Mouse (Mus musculus) liver, embryonic 12.5 days (tissue): ENCODE measurements around the gene Pla2g12a. TPM values are rescaled to one million over a fixed set of nuclear protein-coding genes. Genes with fewer than 3 reads are reported as not detected.

ENCODE experiments used
- ATAC-seq: fragments of 200-750 bp; cut with Nextera tagmentation; 2 replicates; pipeline ENCODE4 v1.8.0; 2017; ENCODE audit warnings: moderate number of reproducible peaks, mild to moderate bottlenecking, moderate library complexity
- H3K27ac ChIP-seq: fragments of 300-500 bp; sonication (generic); 2 replicates; pipeline ENCODE4 v1.5.1; 2016; ENCODE audit warnings: mild to moderate bottlenecking
- H3K27me3 ChIP-seq: fragments of 300-500 bp; sonication (generic); replicated peaks from 2 replicates; pipeline ENCODE4 v1.6.1; 2016; ENCODE audit warnings: mild to moderate bottlenecking, moderate library complexity
- H3K36me3 ChIP-seq: fragments of 300-500 bp; sonication (generic); 2 replicates; pipeline ENCODE4 v1.6.1; 2016; ENCODE audit warnings: mild to moderate bottlenecking, moderate library complexity
- H3K4me1 ChIP-seq: fragments of 300-500 bp; sonication (generic); 2 replicates; pipeline ENCODE4 v1.6.1; 2016
- H3K4me2 ChIP-seq: fragments of 300-500 bp; sonication (generic); 2 replicates; pipeline ENCODE4 v1.6.1; 2016; ENCODE audit warnings: mild to moderate bottlenecking, moderate library complexity
- H3K4me3 ChIP-seq: fragments of 300-500 bp; sonication (generic); 2 replicates; pipeline ENCODE4 v1.5.1; 2016; ENCODE audit warnings: mild to moderate bottlenecking, moderate library complexity
- H3K9ac ChIP-seq: fragments of 300-500 bp; sonication (generic); 2 replicates; pipeline ENCODE4 v1.6.1; 2016; ENCODE audit warnings: mild to moderate bottlenecking, moderate library complexity
- H3K9me3 ChIP-seq: fragments of 300-500 bp; sonication (generic); replicated peaks from 2 replicates; pipeline ENCODE4 v1.6.1; 2016; ENCODE audit warnings: mild to moderate bottlenecking, moderate library complexity
- WGBS: fragments of 180-500 bp; shearing (Covaris S2); methylation state at CpG from one replicate; pipeline ENCODE4 v1.1.7; 2016; ENCODE audit not compliant: insufficient replicate concordance; 5-methylcytosine and 5-hydroxymethylcytosine counted together
- polyA plus RNA-seq: library from polyadenylated mRNA; unstranded; fragments of >200 nt; fragmentation: Nextera tagmentation; extraction: Ambion mirVana; gene quantifications from 2 replicates; pipeline ENCODE4 v1.2.1, GENCODE M21; 2016

The Pla2g12a gene
- polyA plus RNA-seq, 1 experiment from 2014 or later: 107 TPM

GRCm38 (mm10) chr3:129877327-129877726 is 1.1 kb upstream of the Pla2g12a start:
- H3K27ac ChIP-seq: no peak overlapping the region
- no peak for ATAC-seq

GRCm38 (mm10) chr3:129879131-129879757 is 838 bp downstream of the Pla2g12a start:
- Histone ChIP-seq H3K4me1 (peaks cover 64% of the 10 kb centered on the region), H3K27me3 (peaks cover 5% of the 10 kb centered on the region), H3K9me3 (no peaks in the 10 kb centered on the region), H3K4me3 (peak overlapping the region; percentile 88), H3K36me3 (0 out of 2 replicates have a peak, but pooled peaks cover 3% of the 10 kb centered on the region), H3K9ac (peak overlapping the region; percentile 89), H3K27ac (peak overlapping the region; percentile 84), H3K4me2 (peak overlapping the region; percentile 97)
- 1% methylated on average over 20 of the region's 25 CpGs for WGBS
- peak; percentile 36 for ATAC-seq

More at GRCm38 (mm10) chr3:129877327-129877726, 1.1 kb upstream of the Pla2g12a start:
- Histone ChIP-seq H3K36me3 (0 out of 2 replicates have a peak, but pooled peaks cover 3% of the 10 kb centered on the region), H3K27me3 (peaks cover 5% of the 10 kb centered on the region), H3K4me1 (peaks cover 45% of the 10 kb centered on the region), H3K4me2 (no peak overlapping the region), H3K9me3 (no peaks in the 10 kb centered on the region), H3K4me3 (no peak overlapping the region), H3K9ac (no peak overlapping the region)
- 86% methylated on average over 10 of the region's 10 CpGs for WGBS

- H3K9ac ChIP-seq: peak overlapping the region; percentile 89
- no peak for ATAC-seq
- H3K4me1 ChIP-seq: peaks cover 71% of the 10 kb centered on the region
- peak overlapping the region; percentile 31 for H3K27ac ChIP-seq
- WGBS: 68% methylated on average over 2 of the region's 2 CpGs
- H3K36me3 ChIP-seq: no peaks in the 10 kb centered on the region
- peak overlapping the region; percentile 88 for H3K4me3 ChIP-seq
- peak overlapping the region; percentile 97 for H3K4me2 ChIP-seq
- no peaks in the 10 kb centered on the region for H3K9me3 ChIP-seq
- peaks cover 5% of the 10 kb centered on the region for H3K27me3 ChIP-seq
These were observed 1.5 kb downstream of the Pla2g12a start for GRCm38 (mm10) chr3:129879913-129880312.

- ATAC-seq: peak; percentile 76
- 18% methylated on average over 8 of the region's 8 CpGs for WGBS
- Histone ChIP-seq H3K4me1 (peaks cover 82% of the 10 kb centered on the region), H3K4me3 (peak overlapping the region; percentile 53), H3K4me2 (peak overlapping the region; percentile 97), H3K9ac (peak overlapping the region; percentile 68), H3K9me3 (no peaks in the 10 kb centered on the region), H3K27ac (peak overlapping the region; percentile 86), H3K27me3 (no peaks in the 10 kb centered on the region), H3K36me3 (no peaks in the 10 kb centered on the region)
These were observed 2.7 kb downstream of the Pla2g12a start for GRCm38 (mm10) chr3:129880925-129881593.

- peaks cover 16% of the 10 kb centered on the region for H3K36me3 ChIP-seq
- H3K4me2 ChIP-seq: peak overlapping the region; percentile 53
- H3K9me3 ChIP-seq: no peaks in the 10 kb centered on the region
- 34% methylated on average over 9 of the region's 9 CpGs for WGBS
- H3K27ac ChIP-seq: peak overlapping the region; percentile 79
- ATAC-seq: peak; percentile 62
- no peak overlapping the region for H3K9ac ChIP-seq
- H3K4me1 ChIP-seq: peaks cover 78% of the 10 kb centered on the region
- no peak overlapping the region; the same call in 1 of the 2 replicates for H3K4me3 ChIP-seq
- no peaks in the 10 kb centered on the region for H3K27me3 ChIP-seq
These were observed 7.2 kb downstream of the Pla2g12a start for GRCm38 (mm10) chr3:129885577-129885976.

GRCm38 (mm10) chr3:129886430-129886829 is 8.0 kb downstream of the Pla2g12a start:
- Histone ChIP-seq H3K27ac (peak overlapping the region; percentile 65), H3K36me3 (peaks cover 25% of the 10 kb centered on the region), H3K9ac (no peak overlapping the region), H3K27me3 (no peaks in the 10 kb centered on the region), H3K4me2 (peak overlapping the region; percentile 53), H3K4me1 (peaks cover 70% of the 10 kb centered on the region), H3K4me3 (no peak overlapping the region), H3K9me3 (no peaks in the 10 kb centered on the region)
- WGBS: 72% methylated on average over 5 of the region's 5 CpGs
- ATAC-seq: no peak

- Histone ChIP-seq H3K27ac (peak overlapping the region; percentile 1; the same call in 1 of the 2 replicates), H3K4me3 (no peak overlapping the region), H3K27me3 (no peaks in the 10 kb centered on the region), H3K4me1 (peaks cover 60% of the 10 kb centered on the region), H3K9me3 (no peaks in the 10 kb centered on the region), H3K4me2 (no peak overlapping the region), H3K36me3 (peaks cover 40% of the 10 kb centered on the region), H3K9ac (no peak overlapping the region)
- ATAC-seq: no peak
- WGBS: 79% methylated on average over 13 of the region's 13 CpGs
These were observed 9.5 kb downstream of the Pla2g12a start for GRCm38 (mm10) chr3:129887779-129888517.

- Histone ChIP-seq H3K36me3 (peaks cover 69% of the 10 kb centered on the region), H3K9me3 (no peaks in the 10 kb centered on the region), H3K4me1 (peaks cover 31% of the 10 kb centered on the region), H3K4me3 (no peak overlapping the region), H3K27ac (no peak overlapping the region), H3K27me3 (no peaks in the 10 kb centered on the region), H3K4me2 (no peak overlapping the region), H3K9ac (no peak overlapping the region)
- ATAC-seq: peak; percentile 28
- WGBS: 78% methylated on average over 5 of the region's 5 CpGs
These were observed 13.6 kb downstream of the Pla2g12a start for GRCm38 (mm10) chr3:129892003-129892402.

GRCm38 (mm10) chr3:129893143-129893542 is 14.7 kb downstream of the Pla2g12a start:
- Histone ChIP-seq H3K4me2 (no peak overlapping the region), H3K4me1 (peaks cover 26% of the 10 kb centered on the region), H3K27me3 (no peaks in the 10 kb centered on the region), H3K27ac (no peak overlapping the region), H3K36me3 (peaks cover 78% of the 10 kb centered on the region), H3K9ac (no peak overlapping the region), H3K4me3 (no peak overlapping the region), H3K9me3 (no peaks in the 10 kb centered on the region)
- WGBS: 94% methylated on average over 3 of the region's 3 CpGs
- no peak for ATAC-seq

GRCm38 (mm10) chr3:129896591-129896990 is 18.2 kb downstream of the Pla2g12a start:
- 57% methylated on average over 6 of the region's 6 CpGs for WGBS
- H3K4me1 ChIP-seq: peaks cover 52% of the 10 kb centered on the region
- no peak for ATAC-seq
- H3K9me3 ChIP-seq: no peaks in the 10 kb centered on the region
- H3K4me2 ChIP-seq: no peak overlapping the region
- H3K27ac ChIP-seq: no peak overlapping the region
- no peaks in the 10 kb centered on the region for H3K27me3 ChIP-seq
- peaks cover 65% of the 10 kb centered on the region for H3K36me3 ChIP-seq
- H3K9ac ChIP-seq: no peak overlapping the region
- no peak overlapping the region for H3K4me3 ChIP-seq

GRCm38 (mm10) chr3:129898886-129899285 is 20.5 kb downstream of the Pla2g12a start:
- H3K4me2 ChIP-seq: no peak overlapping the region
- no peaks in the 10 kb centered on the region for H3K27me3 ChIP-seq
- no peak overlapping the region for H3K27ac ChIP-seq
- H3K9me3 ChIP-seq: no peaks in the 10 kb centered on the region
- H3K4me1 ChIP-seq: peaks cover 70% of the 10 kb centered on the region
- H3K9ac ChIP-seq: no peak overlapping the region
- WGBS: 56% methylated on average over 4 of the region's 4 CpGs
- peaks cover 42% of the 10 kb centered on the region for H3K36me3 ChIP-seq
- no peak for ATAC-seq
- no peak overlapping the region for H3K4me3 ChIP-seq
